Mouse (Mus musculus) neural tube, embryonic 15.5 days (tissue): Measurements from ENCODE around the gene Trip11. TPM values are rescaled to one million over a fixed set of nuclear protein-coding genes. Genes with fewer than 3 reads are reported as not detected.
A peak's percentile ranks its signal among the peaks of the same experiment; 100 is the strongest.

Experiments
- ATAC-seq: fragments of 200-750 bp; cut with Nextera tagmentation; 2 replicates; pipeline ENCODE4 v1.8.0; 2017; ENCODE audit warnings: mild to moderate bottlenecking, moderate TSS enrichment, moderate library complexity; ENCODE audit not compliant: low FRiP score
- H3K27ac ChIP-seq: fragments of 300-500 bp; sonication (generic); replicated peaks from 2 replicates; pipeline ENCODE4 v1.5.1; 2015; ENCODE audit warnings: mild to moderate bottlenecking, inconsistent platforms
- H3K27me3 ChIP-seq: fragments of 300-500 bp; sonication (generic); replicated peaks from 2 replicates; pipeline ENCODE4 v1.6.1; 2015; ENCODE audit warnings: inconsistent platforms
- H3K36me3 ChIP-seq: fragments of 300-500 bp; sonication (generic); 2 replicates; pipeline ENCODE4 v1.6.1; 2015; ENCODE audit warnings: inconsistent platforms
- H3K4me1 ChIP-seq: fragments of 300-500 bp; sonication (generic); 2 replicates; pipeline ENCODE4 v1.6.1; 2015; ENCODE audit warnings: inconsistent platforms
- H3K4me2 ChIP-seq: fragments of 300-500 bp; sonication (generic); 2 replicates; pipeline ENCODE4 v1.6.1; 2015; ENCODE audit warnings: inconsistent platforms, mild to moderate bottlenecking, moderate library complexity
- H3K4me3 ChIP-seq: fragments of 300-500 bp; sonication (generic); replicated peaks from 2 replicates; pipeline ENCODE4 v1.5.1; 2015; ENCODE audit warnings: mild to moderate bottlenecking, inconsistent platforms
- H3K9ac ChIP-seq: fragments of 300-500 bp; sonication (generic); replicated peaks from 2 replicates; pipeline ENCODE4 v1.6.1; 2015; ENCODE audit warnings: mild to moderate bottlenecking, inconsistent platforms
- H3K9me3 ChIP-seq: fragments of 300-500 bp; sonication (generic); replicated peaks from 2 replicates; pipeline ENCODE4 v1.6.1; 2016; ENCODE audit warnings: inconsistent platforms
- WGBS: fragments of 180-500 bp; shearing (Covaris S2); methylation state at CpG from one replicate; pipeline ENCODE4 v1.1.7; 2015; ENCODE audit warnings: mixed read lengths; 5-methylcytosine and 5-hydroxymethylcytosine counted together
- polyA plus RNA-seq: library from polyadenylated mRNA; unstranded; fragments of >200 nt; fragmentation: Nextera tagmentation; extraction: Ambion mirVana; gene quantifications from 2 replicates; pipeline ENCODE4 v1.2.1, GENCODE M21; 2015

Gene Trip11
- polyA plus RNA-seq, 1 experiment from 2014 or later: 23.8 TPM

GRCm38 (mm10) chr12:101928423-101928822, 15.4 kb upstream of the Trip11 start:
- Histone ChIP-seq H3K9me3 (no peaks in the 10 kb centered on the region), H3K4me3 (no peak overlapping the region), H3K9ac (no peak overlapping the region), H3K4me1 (no peaks in the 10 kb centered on the region), H3K4me2 (no peak overlapping the region), H3K27ac (no peak overlapping the region), H3K36me3 (peaks cover 82% of the 10 kb centered on the region), H3K27me3 (no peaks in the 10 kb centered on the region)
- 88% methylated on average over 1 of the region's 1 CpGs for WGBS
- no peak for ATAC-seq

- no peak overlapping the region for H3K27ac ChIP-seq
- peaks cover 62% of the 10 kb centered on the region for H3K36me3 ChIP-seq
- H3K4me2 ChIP-seq: no peak overlapping the region
- WGBS: 88% methylated on average over 6 of the region's 6 CpGs
- no peaks in the 10 kb centered on the region for H3K4me1 ChIP-seq
- ATAC-seq: no peak
- no peak overlapping the region for H3K4me3 ChIP-seq
- H3K9ac ChIP-seq: no peak overlapping the region
- no peaks in the 10 kb centered on the region for H3K27me3 ChIP-seq
- H3K9me3 ChIP-seq: no peaks in the 10 kb centered on the region
These were observed 9.2 kb upstream of the Trip11 start for GRCm38 (mm10) chr12:101922313-101922712.

- H3K9me3 ChIP-seq: no peaks in the 10 kb centered on the region
- H3K36me3 ChIP-seq: peaks cover 39% of the 10 kb centered on the region
- H3K27ac ChIP-seq: no peak overlapping the region
- H3K4me1 ChIP-seq: no peaks in the 10 kb centered on the region
- 91% methylated on average over 3 of the region's 3 CpGs for WGBS
- ATAC-seq: no peak
- H3K27me3 ChIP-seq: no peaks in the 10 kb centered on the region
- no peak overlapping the region for H3K9ac ChIP-seq
- H3K4me3 ChIP-seq: no peak overlapping the region
- H3K4me2 ChIP-seq: no peak overlapping the region
These were observed 6.8 kb upstream of the Trip11 start for GRCm38 (mm10) chr12:101919847-101920246.

DNA sequence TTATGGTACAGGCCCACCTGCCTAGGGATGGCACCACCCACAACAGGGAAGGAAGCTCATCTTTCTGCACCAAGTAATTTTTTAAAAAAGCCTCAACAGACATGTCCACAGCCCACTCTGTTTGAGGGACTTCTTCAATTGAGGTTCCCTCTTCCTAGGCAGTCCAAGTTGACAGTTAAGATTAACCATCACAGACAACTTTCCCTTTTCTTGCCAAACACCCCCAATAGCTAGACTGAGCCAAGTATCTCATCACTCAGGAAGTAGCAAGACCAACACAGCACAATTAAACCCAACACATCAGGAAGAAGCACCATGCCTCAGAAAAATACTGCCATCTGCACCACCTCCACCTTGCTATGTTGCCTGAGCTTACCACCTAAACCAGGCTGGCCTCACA, 4.1 kb upstream of the Trip11 start:
- no peaks in the 10 kb centered on the region for H3K9me3 ChIP-seq
- no peak overlapping the region for H3K27ac ChIP-seq
- no peak for ATAC-seq
- peaks cover 8% of the 10 kb centered on the region for H3K4me1 ChIP-seq
- H3K36me3 ChIP-seq: peaks cover 14% of the 10 kb centered on the region; the same call in 1 of the 2 replicates
- no peak overlapping the region for H3K4me3 ChIP-seq
- H3K4me2 ChIP-seq: no peak overlapping the region
- no peaks in the 10 kb centered on the region for H3K27me3 ChIP-seq
- H3K9ac ChIP-seq: no peak overlapping the region

- 86% methylated on average over 3 of the region's 3 CpGs for WGBS
- Histone ChIP-seq H3K9me3 (no peaks in the 10 kb centered on the region), H3K9ac (peak overlapping the region; percentile 80; the same call in 1 of the 2 replicates), H3K36me3 (peaks cover 4% of the 10 kb centered on the region; the same call in 1 of the 2 replicates), H3K4me1 (peaks cover 27% of the 10 kb centered on the region), H3K27ac (no peak overlapping the region), H3K27me3 (no peaks in the 10 kb centered on the region), H3K4me2 (peak overlapping the region; percentile 62), H3K4me3 (peak overlapping the region; percentile 84)
- ATAC-seq: no peak
These were observed 1.7 kb downstream of the Trip11 start for GRCm38 (mm10) chr12:101911346-101911745.

- H3K27me3 ChIP-seq: no peaks in the 10 kb centered on the region
- H3K27ac ChIP-seq: no peak overlapping the region
- 96% methylated on average over 6 of the region's 6 CpGs for WGBS
- peaks cover 8% of the 10 kb centered on the region for H3K36me3 ChIP-seq
- no peak overlapping the region for H3K9ac ChIP-seq
- ATAC-seq: no peak
- H3K4me2 ChIP-seq: no peak overlapping the region
- no peaks in the 10 kb centered on the region for H3K9me3 ChIP-seq
- H3K4me1 ChIP-seq: peaks cover 27% of the 10 kb centered on the region
- H3K4me3 ChIP-seq: no peak overlapping the region
These were observed 2.7 kb downstream of the Trip11 start for GRCm38 (mm10) chr12:101910360-101910759.

GRCm38 (mm10) chr12:101905817-101906216, 7.2 kb downstream of the Trip11 start:
- ATAC-seq: no peak
- Histone ChIP-seq H3K4me2 (no peak overlapping the region), H3K9ac (no peak overlapping the region), H3K4me3 (no peak overlapping the region), H3K36me3 (peaks cover 13% of the 10 kb centered on the region), H3K27ac (no peak overlapping the region), H3K9me3 (no peaks in the 10 kb centered on the region), H3K4me1 (peaks cover 5% of the 10 kb centered on the region), H3K27me3 (no peaks in the 10 kb centered on the region)
- WGBS: 90% methylated on average over 12 of the region's 12 CpGs

DNA sequence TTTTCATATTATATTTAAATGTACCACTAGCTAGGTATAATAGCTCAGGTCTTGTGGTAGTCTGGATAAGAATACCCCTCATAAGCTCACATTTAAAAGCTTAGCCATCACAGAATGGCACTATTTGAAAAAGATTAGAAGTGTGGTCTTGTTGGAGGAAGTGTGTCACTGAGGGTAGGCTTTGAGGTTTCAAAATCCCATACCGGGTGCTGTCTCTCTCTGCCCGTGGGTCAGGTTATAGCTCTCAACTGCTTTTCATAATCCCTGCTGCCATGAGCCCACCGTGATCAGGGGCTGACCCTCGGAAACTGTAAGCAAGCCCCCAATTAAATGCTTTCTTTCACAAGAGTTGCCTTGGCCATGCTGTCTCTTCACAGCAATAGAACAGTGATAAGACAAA, 8.2 kb downstream of the Trip11 start:
- H3K4me1 ChIP-seq: no peaks in the 10 kb centered on the region
- H3K9me3 ChIP-seq: no peaks in the 10 kb centered on the region
- no peaks in the 10 kb centered on the region for H3K27me3 ChIP-seq
- no peak overlapping the region for H3K27ac ChIP-seq
- ATAC-seq: no peak
- peaks cover 15% of the 10 kb centered on the region for H3K36me3 ChIP-seq
- H3K4me3 ChIP-seq: no peak overlapping the region
- H3K9ac ChIP-seq: no peak overlapping the region
- WGBS: 96% methylated on average over 4 of the region's 4 CpGs
- no peak overlapping the region for H3K4me2 ChIP-seq

GRCm38 (mm10) chr12:101904170-101904569, 8.9 kb downstream of the Trip11 start:
- 96% methylated on average over 3 of the region's 3 CpGs for WGBS
- no peak overlapping the region for H3K4me3 ChIP-seq
- no peak overlapping the region for H3K9ac ChIP-seq
- H3K36me3 ChIP-seq: peaks cover 16% of the 10 kb centered on the region
- H3K9me3 ChIP-seq: no peaks in the 10 kb centered on the region
- H3K4me2 ChIP-seq: no peak overlapping the region
- ATAC-seq: no peak
- H3K27me3 ChIP-seq: no peaks in the 10 kb centered on the region
- H3K4me1 ChIP-seq: no peaks in the 10 kb centered on the region
- H3K27ac ChIP-seq: no peak overlapping the region

DNA sequence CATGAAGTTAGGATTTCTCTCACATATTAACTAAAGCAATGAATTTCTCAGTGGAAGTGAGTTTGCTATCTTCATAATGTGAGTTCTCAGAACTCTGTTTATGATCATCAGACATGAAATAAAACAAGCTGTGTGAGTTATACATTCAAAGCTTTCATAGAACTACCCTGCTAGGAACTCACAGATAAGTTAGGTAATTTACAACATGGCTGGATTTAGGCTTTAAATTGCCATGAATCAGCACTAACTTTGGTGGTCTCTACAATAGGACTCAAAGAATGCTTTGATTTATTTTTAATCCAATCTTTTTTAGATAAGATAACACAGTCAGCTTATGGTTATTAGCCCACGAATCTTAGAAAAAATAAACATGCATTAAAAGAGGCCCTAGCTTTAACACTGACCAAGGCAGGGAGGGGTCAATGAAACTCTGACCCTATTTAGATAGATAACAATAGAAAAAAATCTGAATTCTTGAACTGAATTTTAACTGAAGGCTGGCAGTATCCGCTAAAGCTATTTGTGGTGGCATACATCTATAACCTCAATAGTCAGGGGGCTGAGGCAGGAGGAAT, 13.3 kb downstream of the Trip11 start:
- ATAC-seq: no peak
- Histone ChIP-seq H3K27me3 (no peaks in the 10 kb centered on the region), H3K9ac (no peak overlapping the region), H3K4me1 (no peaks in the 10 kb centered on the region), H3K27ac (no peak overlapping the region), H3K4me2 (no peak overlapping the region), H3K36me3 (peaks cover 9% of the 10 kb centered on the region; the same call in 1 of the 2 replicates), H3K9me3 (no peaks in the 10 kb centered on the region), H3K4me3 (no peak overlapping the region)
- 93% methylated on average over 2 of the region's 2 CpGs for WGBS

DNA sequence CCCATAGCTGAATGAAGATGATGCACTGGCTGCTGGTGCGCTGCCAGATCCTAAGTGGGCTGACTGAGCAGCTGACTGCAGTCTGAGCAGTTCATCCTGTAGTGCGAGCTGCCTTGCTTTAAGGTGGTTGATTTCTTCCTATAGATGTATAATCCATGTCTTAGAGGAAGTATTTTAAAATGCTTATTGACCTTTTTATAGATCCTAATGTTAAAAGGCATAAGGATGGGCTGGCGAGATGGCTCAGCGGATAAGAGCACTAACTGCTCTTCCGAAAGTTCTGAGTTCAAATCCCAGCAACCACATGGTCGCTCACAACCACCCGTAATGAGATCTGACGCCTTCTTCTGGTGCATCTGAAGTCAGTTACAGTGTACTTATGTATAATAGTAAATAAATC, 14.1 kb downstream of the Trip11 start:
- WGBS: 98% methylated on average over 8 of the region's 8 CpGs
- Histone ChIP-seq H3K9me3 (no peaks in the 10 kb centered on the region), H3K9ac (no peak overlapping the region), H3K27ac (no peak overlapping the region), H3K36me3 (peaks cover 13% of the 10 kb centered on the region; the same call in 1 of the 2 replicates), H3K4me1 (no peaks in the 10 kb centered on the region), H3K4me3 (no peak overlapping the region), H3K4me2 (no peak overlapping the region), H3K27me3 (no peaks in the 10 kb centered on the region)
- ATAC-seq: no peak

- 89% methylated on average over 7 of the region's 7 CpGs for WGBS
- Histone ChIP-seq H3K4me3 (no peak overlapping the region), H3K36me3 (peaks cover 29% of the 10 kb centered on the region), H3K4me1 (no peaks in the 10 kb centered on the region), H3K27me3 (no peaks in the 10 kb centered on the region), H3K9me3 (no peaks in the 10 kb centered on the region), H3K27ac (no peak overlapping the region), H3K4me2 (no peak overlapping the region), H3K9ac (no peak overlapping the region)
- no peak for ATAC-seq
These were observed 16.0 kb downstream of the Trip11 start for GRCm38 (mm10) chr12:101897113-101897512.
